Mouse (Mus musculus) CH12.LX (cell line): ENCODE results near the gene Plcg1. TPM values are rescaled to one million over a fixed set of nuclear protein-coding genes. Genes with fewer than 3 reads are reported as not detected.

Experiments used
- DNase-seq: peaks from one replicate; pipeline ENCODE4 v3.0.0-alpha.2; 2013; ENCODE audit errors: extremely low read depth
- H3K27ac ChIP-seq: 2 replicates; pipeline ENCODE4 v1.5.1; 2012; ENCODE audit warnings: low read depth, mild to moderate bottlenecking, control low read depth, moderate library complexity; ENCODE audit not compliant: insufficient read depth
- H3K27me3 ChIP-seq: replicated peaks from 2 replicates; pipeline ENCODE3; 2012; ENCODE audit warnings: inconsistent platforms
- H3K36me3 ChIP-seq, 2 experiments: replicated peaks in 1 of 2; 2 replicates each; pipeline versions ENCODE3 to v1.6.1; 2012; ENCODE audit warnings: inconsistent platforms in 1 of 2, low read length in 1 of 2, mild to moderate bottlenecking in 1 of 2, mixed read lengths in 1 of 2, moderate library complexity in 1 of 2; ENCODE audit not compliant: control insufficient read depth in 1 of 2, insufficient read depth in 1 of 2
- H3K4me1 ChIP-seq, 2 experiments: 2 replicates each; pipeline ENCODE4 v1.6.1; 2012; ENCODE audit warnings: inconsistent platforms in 1 of 2, moderate library complexity in 1 of 2; ENCODE audit not compliant: insufficient read depth in 2 of 2, control insufficient read depth in 1 of 2
- H3K4me2 ChIP-seq: 2 replicates; pipeline ENCODE4 v1.6.1; 2012; ENCODE audit warnings: low read depth, mild to moderate bottlenecking, control low read depth; ENCODE audit not compliant: poor library complexity, insufficient read depth, severe bottlenecking
- H3K4me3 ChIP-seq, 3 experiments: fragments of 150-350 bp in 1 of 3; sonication (generic) in 1 of 3; replicated peaks in 1 of 3; 2 replicates each; pipeline versions ENCODE3 to v1.5.1; 2011 to 2012; ENCODE audit warnings: low read depth in 2 of 3, low read length in 2 of 3, mild to moderate bottlenecking in 2 of 3, moderate library complexity in 2 of 3, control low read depth in 1 of 3, improper control_type of control experiment in 1 of 3, inconsistent platforms in 1 of 3, mixed read lengths in 1 of 3; ENCODE audit not compliant: poor library complexity in 1 of 3
- H3K79me2 ChIP-seq: replicated peaks from 2 replicates; pipeline ENCODE4 v1.6.1; 2012; ENCODE audit warnings: mild to moderate bottlenecking, moderate library complexity; ENCODE audit not compliant: control insufficient read depth, poor library complexity, insufficient read depth, severe bottlenecking; ENCODE audit errors: extremely low read depth
- H3K9ac ChIP-seq: 2 replicates; pipeline ENCODE4 v1.6.1; 2012; ENCODE audit warnings: low read depth, mild to moderate bottlenecking, control low read depth, moderate library complexity; ENCODE audit not compliant: insufficient read depth
- H3K9me3 ChIP-seq: replicated peaks from 2 replicates; pipeline ENCODE3; 2012; ENCODE audit warnings: low read length, inconsistent platforms, mixed read lengths
- BHLHE40 ChIP-seq: IDR thresholded peaks from 2 replicates; pipeline ENCODE4 v1.6.1; 2011; ENCODE audit warnings: mild to moderate bottlenecking, low read depth, low read length, improper control_type of control experiment
- CHD1 ChIP-seq: IDR thresholded peaks from 2 replicates; pipeline ENCODE4 v1.6.1; 2012; ENCODE audit warnings: low read depth, low read length, improper control_type of control experiment, inconsistent platforms
- E2F4 ChIP-seq: IDR thresholded peaks from 2 replicates; pipeline ENCODE4 v1.6.1; 2011; ENCODE audit warnings: low read depth, low read length, improper control_type of control experiment; ENCODE audit not compliant: insufficient replicate concordance
- ELF1 ChIP-seq: IDR thresholded peaks from 2 replicates; pipeline ENCODE4 v1.6.1; 2014; ENCODE audit warnings: low read depth, mild to moderate bottlenecking, inconsistent platforms, low read length, improper control_type of control experiment
- ETS1 ChIP-seq: conservative IDR thresholded peaks from 2 replicates; pipeline ENCODE4 v1.6.1; 2012; ENCODE audit warnings: low read depth, mild to moderate bottlenecking, inconsistent platforms, low read length, improper control_type of control experiment, moderate library complexity
- JUN ChIP-seq: IDR thresholded peaks from 2 replicates; pipeline ENCODE4 v1.6.1; 2011; ENCODE audit warnings: low read depth, mild to moderate bottlenecking, low read length, improper control_type of control experiment, moderate library complexity; ENCODE audit not compliant: insufficient read depth
- KAT2A ChIP-seq: IDR thresholded peaks from 2 replicates; pipeline ENCODE4 v1.6.1; 2012; ENCODE audit warnings: low read length, improper control_type of control experiment, inconsistent platforms; ENCODE audit not compliant: insufficient replicate concordance
- MXI1 ChIP-seq: IDR thresholded peaks from 2 replicates; pipeline ENCODE4 v1.6.1; 2011; ENCODE audit warnings: mild to moderate bottlenecking, low read depth, low read length, improper control_type of control experiment
- MYC ChIP-seq: IDR thresholded peaks from 2 replicates; pipeline ENCODE4 v1.6.1; 2011; ENCODE audit warnings: low read depth, mild to moderate bottlenecking, improper control_type of control experiment, low read length
- PAX5 ChIP-seq: IDR thresholded peaks from 2 replicates; pipeline ENCODE4 v1.6.1; 2012; ENCODE audit warnings: low read length, inconsistent platforms, mixed read lengths
- POLR2A ChIP-seq: IDR thresholded peaks from 2 replicates; pipeline ENCODE4 v1.6.1; 2011; ENCODE audit warnings: low read depth, mild to moderate bottlenecking, improper control_type of control experiment, low read length
- SIN3A ChIP-seq: IDR thresholded peaks from 2 replicates; pipeline ENCODE4 v1.6.1; 2012; ENCODE audit warnings: low read length, improper control_type of control experiment, inconsistent platforms
- USF1 ChIP-seq: IDR thresholded peaks from 2 replicates; pipeline ENCODE4 v1.6.1; 2014; ENCODE audit warnings: low read depth, mild to moderate bottlenecking, inconsistent platforms, low read length, improper control_type of control experiment
- ZKSCAN1 ChIP-seq: IDR thresholded peaks from 2 replicates; pipeline ENCODE4 v1.6.1; 2012; ENCODE audit warnings: low read depth, inconsistent platforms, low read length, improper control_type of control experiment, borderline replicate concordance
- ZMIZ1 ChIP-seq: IDR thresholded peaks from 2 replicates; pipeline ENCODE4 v1.6.1; 2012; ENCODE audit warnings: low read depth, mild to moderate bottlenecking, inconsistent platforms, low read length, improper control_type of control experiment
- dilution Hi-C: fragments of 300-500 bp; cut with MboI; formaldehyde crosslinking; loops from 2 replicates; pipeline ENCODE4 v1.14.3; 2020; ENCODE audit warnings: low sequenced_read_pairs; ENCODE audit not compliant: extremely low pct_unique_long_range_greater_than_20kb, extremely low pct_ligation_motif_present
- in situ Hi-C: fragments of 300-500 bp; cut with MboI; formaldehyde crosslinking; loops from 3 replicates; pipeline ENCODE4 v1.14.3; 2019; ENCODE audit warnings: low sequenced_read_pairs, low pct_ligation_motif_present, low pct_unique_long_range_greater_than_20kb, mixed read lengths
- polyA plus RNA-seq: library from polyadenylated mRNA; unstranded; fragments of >175 nt; gene quantifications from 2 replicates; pipeline ENCODE4 v1.2.1, GENCODE M21; 2012; ENCODE audit warnings: low read depth; ENCODE audit not compliant: insufficient read length
- total RNA-seq, 2 experiments: library from RNA; depleted of rRNA; stranded (reverse); fragments of 300-350 nt in 1 of 2; fragments of >200 nt in 1 of 2; gene quantifications; 2 replicates each; pipeline ENCODE4 v1.2.3; 2012 to 2014

Plcg1 gene
- total and polyA plus RNA-seq, 3 experiments, result 15.5 to 28.1 (median 17.6) TPM

DNA sequence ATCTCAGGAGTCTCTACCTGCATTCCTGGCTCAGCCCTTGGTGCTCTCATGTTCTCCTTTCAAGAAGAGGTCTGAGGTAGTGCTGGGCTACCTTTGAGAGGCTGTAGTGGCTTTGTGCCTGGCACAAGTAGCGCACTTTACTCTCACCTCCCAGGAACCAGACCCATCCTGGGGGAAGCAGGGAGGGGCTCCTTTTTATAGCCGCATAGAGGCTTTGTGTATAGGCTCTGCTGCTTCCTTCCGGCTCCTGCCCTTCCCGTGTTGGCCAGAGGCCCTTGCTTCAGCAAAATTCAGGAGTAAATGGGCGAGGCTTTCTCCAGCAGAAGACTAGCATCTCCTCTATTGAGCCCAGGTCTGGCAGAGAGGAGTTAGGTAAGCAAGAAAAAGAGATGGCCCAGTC lies 7.3 kb downstream of the Plcg1 start:
- in situ Hi-C loops (no loop called here), dilution Hi-C loops (no loop called here)
- Histone ChIP-seq H3K4me3 (no peak overlapping the region), H3K27me3 (no peaks in the 10 kb centered on the region), H3K4me2 (no peak overlapping the region), H3K4me1 (peaks cover 12 to 78% of the 10 kb centered on the region in 2 experiments), H3K36me3 (peaks cover 0 to 33% of the 10 kb centered on the region in 2 experiments), H3K9ac (no peak overlapping the region), H3K9me3 (peaks cover 2% of the 10 kb centered on the region), H3K27ac (no peak overlapping the region), H3K79me2 (no peaks in the 10 kb centered on the region)
- DNase-seq, result no peak
- no peak for TF ChIP-seq MYC
- TF ChIP-seq BHLHE40, result no peak
- no peak for TF ChIP-seq ETS1

DNA sequence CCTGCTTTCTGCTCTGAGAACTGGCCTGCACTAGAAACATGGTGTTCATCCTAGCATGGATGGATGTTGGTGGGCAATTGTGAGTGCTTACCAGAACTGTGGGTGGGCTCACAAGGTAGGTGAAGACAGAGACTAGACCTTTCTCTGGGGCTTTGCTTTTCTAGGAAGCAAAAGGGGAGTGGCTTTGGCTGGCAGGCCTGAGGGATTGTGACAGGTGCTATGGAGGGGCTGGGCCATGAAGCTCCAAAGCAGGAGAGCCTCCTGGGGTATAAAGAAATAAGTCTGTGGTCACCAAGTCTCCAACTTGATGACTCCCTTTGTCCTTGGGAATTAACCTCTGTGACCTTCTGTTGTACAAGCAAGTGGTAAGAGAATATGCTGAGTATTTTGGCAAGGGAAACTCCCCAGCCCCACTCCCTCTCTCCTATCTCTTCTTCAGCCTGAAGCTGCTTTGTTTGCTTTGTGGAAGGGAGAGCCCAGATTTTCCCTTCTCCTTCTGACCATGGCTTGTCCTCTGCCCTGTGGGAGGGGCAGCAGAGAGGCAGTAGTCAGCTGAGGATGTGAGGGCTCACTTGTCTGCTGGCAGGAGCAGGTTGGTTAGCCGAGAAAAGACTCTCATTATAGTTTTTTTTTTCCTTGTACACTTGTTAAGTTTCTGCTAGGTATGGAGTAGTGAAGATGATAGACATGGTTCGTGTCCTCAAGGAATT lies 8.7 kb downstream of the Plcg1 start:
- peaks cover 2% of the 10 kb centered on the region for H3K9me3 ChIP-seq
- dilution Hi-C loops (no loop called here), in situ Hi-C loops (no loop called here)
- no peak overlapping the region for H3K27ac ChIP-seq
- H3K4me1 ChIP-seq, result peaks cover 12 to 78% of the 10 kb centered on the region in 2 experiments
- peak; percentile 27 for DNase-seq
- TF ChIP-seq ELF1, result no peak
- no peak for TF ChIP-seq USF1
- no peak for TF ChIP-seq PAX5
- TF ChIP-seq SIN3A, result no peak
- no peak for TF ChIP-seq ZKSCAN1
- TF ChIP-seq E2F4, result no peak
- no peak for TF ChIP-seq BHLHE40
- TF ChIP-seq KAT2A, result no peak
- TF ChIP-seq ZMIZ1, result no peak
- TF ChIP-seq CHD1, result no peak
- TF ChIP-seq POLR2A, result no peak
- no peak overlapping the region for H3K9ac ChIP-seq
- no peak overlapping the region for H3K4me3 ChIP-seq
- no peaks in the 10 kb centered on the region for H3K27me3 ChIP-seq
- no peak overlapping the region; the same call in 1 of the 2 replicates for H3K4me2 ChIP-seq
- no peaks in the 10 kb centered on the region for H3K79me2 ChIP-seq
- peaks cover 0 to 27% of the 10 kb centered on the region in 2 experiments for H3K36me3 ChIP-seq

DNA sequence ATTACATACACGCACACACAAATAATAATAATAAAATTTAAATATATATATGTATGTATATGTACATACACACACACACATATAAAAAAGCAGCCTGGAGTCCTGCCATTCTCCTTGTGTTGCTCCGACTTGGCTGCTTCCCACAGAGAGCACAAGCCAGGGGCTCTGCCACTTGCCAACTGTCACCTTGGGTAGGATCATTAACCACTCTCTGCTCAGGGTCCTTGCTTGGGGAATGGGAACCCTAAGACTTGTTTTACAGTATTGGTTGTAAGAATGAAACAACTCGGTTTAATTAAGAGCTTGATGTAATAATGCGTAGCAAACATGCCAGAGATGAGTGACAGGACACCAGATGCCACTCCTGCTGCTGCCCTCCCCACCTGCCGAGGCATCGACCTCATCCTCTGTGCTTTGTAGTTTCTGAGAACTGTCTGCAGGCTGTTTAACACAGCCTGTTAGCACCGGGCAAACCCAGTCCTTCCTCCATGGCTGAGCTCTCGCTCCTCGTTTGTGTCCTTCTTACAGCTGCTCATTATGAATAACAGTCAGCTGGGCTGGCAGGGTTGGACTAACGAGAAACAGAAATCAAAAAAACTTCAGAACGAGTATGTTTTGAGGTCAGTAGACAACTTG lies 9.5 kb downstream of the Plcg1 start:
- peaks cover 12 to 78% of the 10 kb centered on the region in 2 experiments for H3K4me1 ChIP-seq
- H3K79me2 ChIP-seq, result no peaks in the 10 kb centered on the region
- H3K4me3 ChIP-seq, result no peak overlapping the region
- H3K27ac ChIP-seq, result no peak overlapping the region
- no peak for DNase-seq
- H3K9ac ChIP-seq, result peak overlapping the region; percentile 40; the same call in 1 of the 2 replicates
- dilution Hi-C loops, result no loop called here
- H3K4me2 ChIP-seq, result no peak overlapping the region
- H3K9me3 ChIP-seq, result peaks cover 2% of the 10 kb centered on the region
- no peaks in the 10 kb centered on the region for H3K27me3 ChIP-seq
- H3K36me3 ChIP-seq, result peaks cover 0 to 29% of the 10 kb centered on the region in 2 experiments
- in situ Hi-C loops, result no loop called here
- TF ChIP-seq MXI1, result 0 out of 2 replicates have a peak, but pooled peaks have one; percentile 31
- TF ChIP-seq SIN3A, result 0 out of 2 replicates have a peak, but pooled peaks have one; percentile 35
- TF ChIP-seq PAX5, result no peak
- TF ChIP-seq JUN, result no peak
